Mouse (Mus musculus) cerebellum, postnatal 4 days (tissue): ENCODE results near the gene Crtc3.
A peak's percentile ranks its signal among the peaks of the same experiment; 100 is the strongest.

Source experiments
- DNase-seq, 2 experiments: peaks; one replicate each; pipeline ENCODE4 v3.0.0; 2022; ENCODE audit warnings: low spot score in 2 of 2, mixed read lengths in 1 of 2

The Crtc3 gene

GRCm38 (mm10) chr7:80602574-80602973, 86.1 kb downstream of the Crtc3 start:
- DNase-seq: no peak

GRCm38 (mm10) chr7:80598436-80598985, 90.2 kb downstream of the Crtc3 start:
- DNase-seq: no peak

GRCm38 (mm10) chr7:80597900-80598299, 90.8 kb downstream of the Crtc3 start:
- no peak for DNase-seq

- DNase-seq: peak; percentile 39 to 66
Measured at GRCm38 (mm10) chr7:80589054-80589746, 99.5 kb downstream of the Crtc3 start.

- no peak for DNase-seq
Measured at GRCm38 (mm10) chr7:80587684-80588083, 101.0 kb downstream of the Crtc3 start.

GRCm38 (mm10) chr7:80586681-80587660, 101.7 kb downstream of the Crtc3 start:
- DNase-seq: no peak

GRCm38 (mm10) chr7:80586161-80586560, 102.5 kb downstream of the Crtc3 start:
- no peak for DNase-seq

GRCm38 (mm10) chr7:80585380-80585779, 103.3 kb downstream of the Crtc3 start:
- DNase-seq: no peak

- peak in 1 of 2 experiments; percentile 51 for DNase-seq
Measured at GRCm38 (mm10) chr7:80583981-80584380, 104.7 kb downstream of the Crtc3 start.

GRCm38 (mm10) chr7:80582821-80583451, 105.7 kb downstream of the Crtc3 start:
- DNase-seq: no peak

- DNase-seq: no peak
Measured at GRCm38 (mm10) chr7:80580368-80580767, 108.3 kb downstream of the Crtc3 start.

GRCm38 (mm10) chr7:80577417-80577980, 111.2 kb downstream of the Crtc3 start:
- DNase-seq: no peak

- no peak for DNase-seq
Measured at GRCm38 (mm10) chr7:80576626-80577025, 112.1 kb downstream of the Crtc3 start.

- no peak for DNase-seq
Measured at GRCm38 (mm10) chr7:80575750-80576149, 112.9 kb downstream of the Crtc3 start.

GRCm38 (mm10) chr7:80573076-80573475, 115.6 kb downstream of the Crtc3 start:
- no peak for DNase-seq

GRCm38 (mm10) chr7:80567982-80568381, 120.7 kb downstream of the Crtc3 start:
- DNase-seq: no peak

- no peak for DNase-seq
Measured at GRCm38 (mm10) chr7:80561931-80562330, 126.7 kb downstream of the Crtc3 start.

GRCm38 (mm10) chr7:80561271-80561670, 127.4 kb downstream of the Crtc3 start:
- DNase-seq: no peak

- DNase-seq: no peak
Measured at GRCm38 (mm10) chr7:80558572-80558971, 130.1 kb downstream of the Crtc3 start.

- no peak for DNase-seq
Measured at GRCm38 (mm10) chr7:80558101-80558500, 130.6 kb downstream of the Crtc3 start.

GRCm38 (mm10) chr7:80557161-80557560, 131.5 kb downstream of the Crtc3 start:
- DNase-seq: no peak

- DNase-seq: no peak
Measured at GRCm38 (mm10) chr7:80556166-80556565, 132.5 kb downstream of the Crtc3 start.
